21 mouse cellular contexts compared by ENCODE assay signal in the genomic region with DNA sequence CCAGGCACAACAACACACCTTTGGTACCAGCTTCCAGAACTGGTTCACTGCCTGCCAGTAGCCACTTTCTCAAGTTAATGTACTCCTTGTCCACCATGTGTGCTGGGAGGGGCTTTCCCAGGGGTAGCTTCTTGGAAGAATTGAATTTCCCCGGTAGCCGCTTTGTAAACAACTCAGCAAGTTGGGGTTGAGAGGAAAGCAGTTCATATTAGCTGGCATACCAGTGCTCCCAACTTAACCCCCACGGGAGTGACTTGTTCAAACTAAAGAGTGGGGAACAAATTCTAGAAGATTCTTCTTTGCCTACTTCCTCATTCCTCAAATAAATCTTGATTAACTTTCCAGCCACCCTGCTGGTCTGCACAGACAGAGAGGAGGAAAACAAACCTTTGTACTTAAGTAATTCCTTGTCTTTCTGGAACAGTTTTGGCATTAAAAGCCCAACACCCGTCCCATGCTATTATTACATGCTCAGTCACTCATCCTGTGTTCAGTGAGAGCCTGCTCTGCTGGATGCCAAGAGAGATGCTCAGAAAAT. TPM values are rescaled to one million over a fixed set of nuclear protein-coding genes. Genes with fewer than 3 reads are reported as not detected.
A peak's percentile ranks its signal among the peaks of the same experiment; 100 is the strongest.
DNase-seq lines count a peak whose midpoint lies in the region; ATAC-seq and TF ChIP-seq lines count a peak whose summit lies in the region.
"Had no signal": no experiment of that assay in that cellular context is flagged by ENCODE, and none has a peak within 500 bp of the region (broad histone marks: within the 10 kb centered on the region; RNA-seq: fewer than 3 reads in every experiment).

No protein-coding gene starts in this region.

- no peaks in the 10 kb centered on the region for H3K9me3 ChIP-seq in lung, embryonic 16.5 days (ENCODE audit: control insufficient read depth, low read length)
- H3K9me3 ChIP-seq in liver, postnatal 0 days (ENCODE audit: low read length): no peaks in the 10 kb centered on the region
- H3K9me3 ChIP-seq: heart, embryonic 13.5 days; hindbrain, embryonic 15.5 days; intestine, embryonic 15.5 days; midbrain, embryonic 15.5 days had no signal

- TF ChIP-seq EP300 in liver, postnatal 0 days (IDR thresholded peaks at IDR 0.05; ENCODE audit: low read depth): no peak

- no peak overlapping the region for H3K4me2 ChIP-seq in lung, embryonic 16.5 days (ENCODE audit: low read depth, low read length)
- H3K4me2 ChIP-seq in liver, postnatal 0 days (ENCODE audit: low read depth, low read length): no peak overlapping the region
- H3K4me2 ChIP-seq: heart, embryonic 13.5 days; hindbrain, embryonic 15.5 days; intestine, embryonic 15.5 days; midbrain, embryonic 15.5 days had no signal

- 26% methylated on average over 4 of the region's 4 CpGs for WGBS in kidney, adult 2 months
- WGBS in lung, embryonic 16.5 days: 12% methylated on average over 4 of the region's 4 CpGs
- 52% methylated on average over 4 of the region's 4 CpGs for WGBS in liver, postnatal 0 days (ENCODE audit: insufficient replicate concordance)

- 0 out of 2 replicates have a peak overlapping the region, but pooled peaks have one; percentile 33 for H3K27ac ChIP-seq in kidney, adult 2 months (ENCODE audit: insufficient read depth, low read depth, low read length)
- peak overlapping the region; percentile 80 for H3K27ac ChIP-seq in lung, embryonic 16.5 days (ENCODE audit: low read length)
- no peak overlapping the region for H3K27ac ChIP-seq in liver, postnatal 0 days (ENCODE audit: low read depth)
- H3K27ac ChIP-seq: heart, embryonic 13.5 days; hindbrain, embryonic 15.5 days; intestine, embryonic 15.5 days; layer of hippocampus, adult 2 months; midbrain, embryonic 15.5 days had no signal

- no peak overlapping the region for H3K9ac ChIP-seq in lung, embryonic 16.5 days (ENCODE audit: low read length)
- H3K9ac ChIP-seq in liver, postnatal 0 days (replicated peaks): no peak overlapping the region
- H3K9ac ChIP-seq: forebrain, postnatal 0 days; heart, embryonic 13.5 days; hindbrain, embryonic 15.5 days; intestine, embryonic 15.5 days; midbrain, embryonic 15.5 days had no signal

- TF ChIP-seq CTCF in kidney, adult 2 months (conservative IDR thresholded peaks at IDR 0.05; ENCODE audit: insufficient read depth, insufficient read length, low read depth, low read length): no peak
- no peak for TF ChIP-seq CTCF in liver, postnatal 0 days (IDR thresholded peaks at IDR 0.05; ENCODE audit: low read depth)

- TF ChIP-seq POLR2A in kidney, adult 2 months (IDR thresholded peaks at IDR 0.05; ENCODE audit: low read depth, low read length): no peak

- ATAC-seq in lung, embryonic 16.5 days (ENCODE audit: low read depth): peak; percentile 10; the same call in 1 of the 2 replicates
- ATAC-seq in liver, postnatal 0 days: no peak
- ATAC-seq: forebrain, postnatal 0 days; intestine, embryonic 15.5 days; midbrain, embryonic 15.5 days had no signal

- peak; percentile 21 for DNase-seq in kidney, adult 2 months
- no peak for DNase-seq in kidney, postnatal 25 days
- DNase-seq in lung, postnatal 10 days: no peak
- peak; percentile 53 for DNase-seq in NIH3T3 (ENCODE audit: low read depth)
- peak; percentile 70 for DNase-seq in fibroblast of lung, adult 2 months (ENCODE audit: low read depth)
- no peak for DNase-seq in liver, postnatal 0 days
- DNase-seq in heart, adult 18-20 months: no peak
- DNase-seq: adrenal gland, postnatal 36 days; cerebellum, adult 2 months; cerebellum, postnatal 36 days; forebrain, postnatal 0 days; layer of hippocampus, postnatal 36 days; liver; thymus, adult 2 months had no signal

- peaks cover 13% of the 10 kb centered on the region; the same call in 1 of the 2 replicates for H3K4me1 ChIP-seq in kidney, adult 2 months (ENCODE audit: control insufficient read depth, insufficient read depth, low read length)
- H3K4me1 ChIP-seq in lung, embryonic 16.5 days (replicated peaks; ENCODE audit: control insufficient read depth, insufficient read depth, low read length): peaks cover 51% of the 10 kb centered on the region
- peaks cover 29% of the 10 kb centered on the region; the same call in 1 of the 2 replicates for H3K4me1 ChIP-seq in liver, postnatal 0 days (ENCODE audit: insufficient read depth)
- H3K4me1 ChIP-seq: hindbrain, embryonic 15.5 days; midbrain, embryonic 15.5 days had no signal

- no peaks in the 10 kb centered on the region for H3K36me3 ChIP-seq in kidney, adult 2 months (ENCODE audit: control insufficient read depth, insufficient read depth, low read length)
- no peaks in the 10 kb centered on the region for H3K36me3 ChIP-seq in lung, embryonic 16.5 days (ENCODE audit: control insufficient read depth, insufficient read depth, low read length)
- no peaks in the 10 kb centered on the region for H3K36me3 ChIP-seq in liver, postnatal 0 days (replicated peaks; ENCODE audit: insufficient read depth, low read length)
- H3K36me3 ChIP-seq: heart, embryonic 13.5 days; hindbrain, embryonic 15.5 days; intestine, embryonic 15.5 days; midbrain, embryonic 15.5 days had no signal

- no peak overlapping the region for H3K4me3 ChIP-seq in kidney, adult 2 months (ENCODE audit: insufficient read depth, low read depth, low read length)
- no peak overlapping the region for H3K4me3 ChIP-seq in lung, embryonic 16.5 days (ENCODE audit: low read length)
- H3K4me3 ChIP-seq in liver, postnatal 0 days (ENCODE audit: low read depth, low read length): no peak overlapping the region
- H3K4me3 ChIP-seq: heart, embryonic 13.5 days; hindbrain, embryonic 15.5 days; intestine, embryonic 15.5 days; layer of hippocampus, adult 2 months; midbrain, embryonic 15.5 days; myocyte had no signal

- H3K27me3 ChIP-seq in kidney, adult 2 months (replicated peaks; ENCODE audit: control insufficient read depth, insufficient read depth, low read length): no peaks in the 10 kb centered on the region
- no peaks in the 10 kb centered on the region for H3K27me3 ChIP-seq in lung, embryonic 16.5 days (ENCODE audit: control insufficient read depth, insufficient read depth, low read depth, low read length)
- no peaks in the 10 kb centered on the region for H3K27me3 ChIP-seq in liver, postnatal 0 days (ENCODE audit: insufficient read depth, low read length)
- H3K27me3 ChIP-seq: heart, embryonic 13.5 days; hindbrain, embryonic 15.5 days; intestine, embryonic 15.5 days; midbrain, embryonic 15.5 days had no signal

RNA-seq across cellular contexts. Expression of a gene that starts 47.6 kb away (rescaled TPM):
- 35.0 and 38.2 TPM in 2 replicates for polyA plus RNA-seq in kidney, adult 2 months (2012; rRNA removed)
- polyA plus RNA-seq in lung, embryonic 16.5 days (2015; fragmentation: Nextera tagmentation; extraction: Ambion mirVana): 22.4 and 28.6 TPM in 2 replicates
- polyA plus RNA-seq in liver, postnatal 0 days (2015; fragmentation: Nextera tagmentation; extraction: Ambion mirVana): 5.5 and 6.3 TPM in 2 replicates
- total RNA-seq in heart, adult 18-20 months (2021): 10 to 100 TPM; 23.4 to 28.7 TPM

Comparison
In these comparisons a context has a peak if more than half of its experiments do, and no peak if none do; other contexts are left out.
1. DNase-seq: peak in kidney, adult 2 months (single experiment), NIH3T3 (single experiment) and fibroblast of lung, adult 2 months (single experiment); none in kidney, postnatal 25 days (0 of 2), lung, postnatal 10 days (single experiment), liver, postnatal 0 days (single experiment) and heart, adult 18-20 months (0 of 2).